Mouse (Mus musculus) forelimb bud, embryonic 11.5 days (tissue): ENCODE data around the gene Grid2ip.
A peak's percentile ranks its signal among the peaks of the same experiment; 100 is the strongest.

Experiments used
- DNase-seq: peaks from one replicate; pipeline ENCODE4 v3.0.0-alpha.2; 2012; ENCODE audit warnings: low read depth, low spot score

The Grid2ip gene

DNA sequence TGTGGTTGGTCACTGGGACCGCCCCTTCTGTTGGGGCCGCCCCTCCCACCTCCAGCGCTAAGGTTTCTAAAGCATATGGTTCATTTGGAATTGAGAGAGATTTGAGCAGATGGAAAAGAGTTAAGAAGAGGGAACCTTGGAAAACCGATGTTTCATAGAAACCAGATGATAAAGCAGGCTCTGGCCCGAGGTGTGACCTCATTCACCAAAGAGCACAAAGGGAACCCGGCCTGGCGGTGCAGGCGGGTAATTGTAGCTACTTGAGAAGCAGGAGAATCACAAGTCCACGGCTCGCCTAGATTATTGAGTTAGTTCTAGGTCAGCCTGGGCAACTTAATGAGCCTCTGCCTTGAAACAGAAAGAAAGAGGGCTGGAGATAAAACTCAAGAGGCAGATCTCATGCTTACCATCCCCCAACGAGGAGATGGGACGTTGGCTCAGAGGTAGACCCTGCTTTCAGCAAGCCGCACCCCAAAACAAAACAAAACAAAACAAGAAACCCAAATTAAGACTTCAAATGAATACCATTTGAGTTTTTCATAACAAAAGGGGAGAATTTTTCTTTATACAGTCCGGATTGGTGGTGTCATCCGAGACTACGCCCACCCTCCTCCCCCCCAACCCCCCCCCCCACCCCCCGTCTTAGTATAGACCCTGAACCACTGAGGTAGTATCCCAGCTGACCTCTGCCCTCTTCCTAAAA is at the start of gene Grid2ip:
Gene Grid2ip (plus strand): TSS at position 653 of the 703 bp plus-strand sequence.
- DNase-seq: peak; percentile 32

DNA sequence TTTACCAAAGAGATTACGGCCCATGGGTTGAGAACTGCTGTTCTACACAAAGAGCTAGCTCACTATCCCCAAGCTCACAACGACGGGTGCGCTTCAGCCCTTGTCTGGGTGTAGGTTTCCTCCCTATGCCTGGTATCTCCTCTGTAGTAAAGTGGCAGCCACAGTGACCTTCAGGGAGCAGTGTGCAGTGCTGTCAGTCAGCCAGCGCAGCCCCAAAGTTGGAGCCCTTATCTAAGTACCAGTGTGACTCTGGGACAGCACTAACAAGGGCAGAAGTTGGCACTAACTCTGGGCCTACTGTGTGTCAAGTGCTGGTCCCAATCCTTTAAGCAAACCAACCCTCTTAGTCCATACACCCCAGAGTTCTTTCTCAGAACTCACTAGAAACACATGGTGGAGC is 48.3 kb upstream of the Grid2ip start:
- no peak for DNase-seq

DNA sequence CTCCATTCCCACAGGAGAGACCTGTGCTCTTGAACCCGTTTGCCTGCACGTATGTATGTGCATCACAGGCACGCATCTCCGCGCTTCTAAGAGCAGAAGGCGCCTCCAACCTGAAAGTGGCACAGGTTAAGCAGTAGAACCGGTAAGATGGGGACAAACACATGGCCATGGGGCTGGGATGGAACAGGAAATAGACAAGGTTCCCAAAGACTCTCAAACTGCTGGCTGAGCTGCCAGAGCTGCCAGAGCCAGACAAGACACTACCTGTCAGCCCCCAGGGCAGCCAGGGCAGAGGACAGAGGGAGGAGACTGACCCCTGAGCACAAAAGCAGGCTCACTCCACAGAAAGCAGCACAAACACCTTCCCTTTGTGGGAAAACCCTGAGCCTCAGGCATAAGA is 47.2 kb upstream of the Grid2ip start:
- no peak for DNase-seq

GRCm38 (mm10) chr5:143311886-143312285 is 45.3 kb upstream of the Grid2ip start:
- peak; percentile 80 for DNase-seq

- no peak for DNase-seq
Measured at GRCm38 (mm10) chr5:143314183-143314729, 42.9 kb upstream of the Grid2ip start.

DNA sequence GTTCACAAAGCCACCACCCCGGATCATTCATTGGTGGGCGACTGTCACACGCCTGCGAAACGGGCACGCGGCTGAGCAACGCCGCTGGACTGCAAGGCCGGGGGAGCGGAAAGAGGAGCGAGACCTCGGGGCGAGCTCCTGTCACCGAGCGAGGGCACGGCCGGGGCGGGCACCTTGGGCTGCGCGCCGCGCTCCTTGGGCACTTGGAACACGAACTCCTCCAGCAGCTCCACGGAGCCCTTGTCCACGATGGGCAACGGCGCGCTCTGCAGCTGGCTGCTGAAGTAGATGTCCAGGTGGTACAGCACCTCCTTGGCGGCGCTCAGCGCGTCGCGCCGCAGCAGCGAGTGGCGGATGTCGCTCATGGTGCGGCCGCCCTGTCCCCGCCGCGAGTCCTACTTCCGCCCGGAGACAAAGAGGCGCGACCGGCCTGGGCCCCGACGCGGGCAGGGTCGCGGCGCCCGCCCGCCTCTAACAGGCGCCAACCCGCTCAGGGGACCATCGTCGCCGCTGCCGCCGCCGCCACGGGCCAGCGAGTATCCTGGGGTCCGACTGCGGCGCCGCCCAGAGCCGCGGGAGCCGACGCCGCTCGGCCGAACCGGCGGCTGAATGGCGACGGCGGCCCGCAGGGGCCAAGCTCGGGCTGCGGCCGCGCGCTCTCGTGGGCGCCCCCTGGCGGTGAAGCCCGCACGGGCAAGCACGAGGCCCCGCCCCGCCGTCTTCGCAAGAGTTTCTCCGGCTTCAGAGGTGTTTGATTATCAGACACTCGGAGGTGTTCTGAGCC is 42.2 kb upstream of the Grid2ip start, which contains the start of gene E130309D02Rik:
Gene E130309D02Rik (minus strand): TSS at position 631 of the 784 bp plus-strand sequence.
- DNase-seq: peak; percentile 85

- DNase-seq: no peak
Measured at GRCm38 (mm10) chr5:143315514-143315888, 41.6 kb upstream of the Grid2ip start.

DNA sequence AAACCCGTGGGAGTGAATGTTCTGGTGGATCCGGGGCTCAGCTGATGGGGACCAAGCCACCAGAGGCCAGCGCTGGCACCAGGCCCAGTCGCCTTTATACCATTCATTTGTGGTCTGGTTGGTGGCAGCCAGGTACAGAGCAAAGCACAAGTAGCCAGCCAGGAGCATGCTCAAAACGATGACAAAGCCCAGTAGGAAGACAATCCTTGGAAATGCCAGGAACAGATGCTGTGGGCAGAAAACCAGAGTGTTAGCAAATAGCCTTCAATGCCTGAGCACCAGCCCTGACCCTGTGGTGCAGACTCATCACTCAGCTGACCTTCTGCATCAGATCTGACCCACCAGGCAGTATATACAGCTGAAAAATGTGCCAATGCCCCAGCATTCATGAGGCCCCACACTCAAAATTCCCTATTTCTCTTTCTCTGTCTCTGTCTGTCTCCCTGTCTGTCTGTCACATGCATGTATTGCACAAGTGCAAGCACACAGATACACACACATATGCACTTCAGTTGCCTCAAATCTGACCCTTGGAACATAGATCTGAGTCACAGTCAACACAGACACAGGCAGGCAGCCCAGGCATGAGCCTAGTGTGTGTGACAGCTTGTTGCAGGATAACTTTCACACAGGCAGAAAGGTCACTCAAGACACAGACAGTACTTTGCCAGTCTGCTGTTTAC is 40.4 kb upstream of the Grid2ip start:
- no peak for DNase-seq

GRCm38 (mm10) chr5:143317288-143317610 is 39.9 kb upstream of the Grid2ip start:
- no peak for DNase-seq

- peak; percentile 87 for DNase-seq
Measured at GRCm38 (mm10) chr5:143328690-143329495, 28.2 kb upstream of the Grid2ip start, which contains the start of gene Zdhhc4. Gene Zdhhc4 (minus strand): TSS chr5:143329256.

- DNase-seq: peak; percentile 79
Measured at GRCm38 (mm10) chr5:143333872-143334271, 23.3 kb upstream of the Grid2ip start.

GRCm38 (mm10) chr5:143334418-143335088 is 22.6 kb upstream of the Grid2ip start:
- DNase-seq: no peak

DNA sequence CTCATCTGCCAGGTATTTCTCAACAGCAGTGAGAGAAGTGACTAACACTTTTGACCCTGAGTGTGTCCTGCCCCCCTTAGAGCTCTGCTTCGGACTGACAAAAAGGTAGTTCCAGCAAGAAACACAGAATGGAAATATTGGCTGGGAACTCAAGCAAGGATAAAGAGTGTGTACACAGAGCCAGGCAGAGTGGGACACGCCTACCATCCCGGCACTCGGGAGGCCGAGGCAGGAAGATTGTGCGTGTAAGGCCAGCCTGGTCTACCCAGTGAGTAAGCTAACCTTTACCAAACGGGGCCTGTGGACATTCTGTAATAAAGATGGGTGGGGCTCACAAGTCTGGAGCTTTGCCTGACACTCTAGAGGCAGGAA is 22.1 kb upstream of the Grid2ip start:
- no peak for DNase-seq

GRCm38 (mm10) chr5:143336559-143336958 is 20.6 kb upstream of the Grid2ip start:
- DNase-seq: no peak

- DNase-seq: no peak
Measured at GRCm38 (mm10) chr5:143339603-143340002, 17.5 kb upstream of the Grid2ip start.

GRCm38 (mm10) chr5:143346367-143346766 is 10.8 kb upstream of the Grid2ip start:
- no peak for DNase-seq

- DNase-seq: no peak
Measured at GRCm38 (mm10) chr5:143356017-143356416, 1.1 kb upstream of the Grid2ip start.

GRCm38 (mm10) chr5:143357564-143357963 is 426 bp downstream of the Grid2ip start:
- DNase-seq: no peak

DNA sequence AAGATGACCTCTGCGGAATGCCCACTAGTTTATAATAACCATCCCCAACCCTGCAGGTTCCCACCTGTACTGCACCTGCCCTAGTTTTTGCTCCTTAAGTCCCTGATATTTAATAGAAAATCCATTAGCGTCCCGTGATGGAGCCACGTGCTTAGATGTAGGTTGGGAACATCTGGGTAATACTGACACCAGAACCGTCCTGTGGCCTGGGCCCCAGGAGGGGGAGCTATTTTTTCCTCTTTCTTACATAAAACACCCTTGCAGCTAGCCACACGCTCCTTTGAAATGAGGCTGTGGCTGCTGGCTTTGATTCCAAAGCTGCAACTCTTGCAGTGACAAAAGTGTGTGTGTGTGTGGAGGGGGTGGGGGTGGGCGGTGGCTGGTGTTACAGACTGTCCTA is 2.1 kb downstream of the Grid2ip start:
- no peak for DNase-seq

DNA sequence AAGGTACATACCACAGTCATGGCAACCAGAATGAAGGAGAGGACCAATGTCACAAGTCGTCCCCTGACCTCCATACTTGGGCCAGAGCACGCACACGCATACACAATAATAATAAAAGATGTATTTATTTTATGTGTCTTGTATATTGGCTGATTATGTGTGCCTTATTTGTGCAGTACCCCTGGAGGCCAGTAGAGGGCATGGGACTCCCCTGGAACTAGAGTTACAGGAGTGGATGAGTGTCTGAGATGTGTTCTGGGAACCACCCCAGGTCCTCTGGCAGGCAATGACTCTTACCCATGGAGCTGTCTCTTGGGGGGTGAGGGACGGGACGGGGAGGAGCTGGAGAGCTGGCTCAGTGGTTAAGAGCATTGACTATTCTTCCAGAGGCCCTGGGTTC is 2.9 kb downstream of the Grid2ip start:
- DNase-seq: no peak

DNA sequence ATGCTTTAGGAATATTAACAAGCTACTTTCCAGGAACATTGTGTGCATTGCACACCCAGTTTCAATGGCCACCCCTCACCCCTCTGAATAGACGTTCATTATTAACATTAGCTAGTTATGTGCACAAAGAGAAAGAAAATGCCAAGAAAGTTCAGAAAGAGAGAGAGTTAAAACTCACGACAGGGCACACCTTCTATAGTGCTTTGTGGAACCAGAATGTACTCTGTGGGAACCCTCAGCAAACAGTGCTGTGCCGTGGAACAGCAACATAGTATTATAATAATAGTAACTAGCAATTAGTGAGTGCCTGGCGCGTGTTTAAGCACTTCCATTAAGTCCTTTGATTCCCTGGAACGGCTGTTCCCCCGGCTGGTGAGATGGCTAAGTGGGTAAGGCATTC is 4.3 kb downstream of the Grid2ip start:
- no peak for DNase-seq
